Mouse (Mus musculus): ENCODE data around the gene Cavin1. TPM values are rescaled to one million over a fixed set of nuclear protein-coding genes. Genes with fewer than 3 reads are reported as not detected.

Cavin1 gene
- 191 and 207 TPM in 2 replicates for polyA plus RNA-seq (2015; fragmentation: Nextera tagmentation; extraction: Ambion mirVana)

DNA sequence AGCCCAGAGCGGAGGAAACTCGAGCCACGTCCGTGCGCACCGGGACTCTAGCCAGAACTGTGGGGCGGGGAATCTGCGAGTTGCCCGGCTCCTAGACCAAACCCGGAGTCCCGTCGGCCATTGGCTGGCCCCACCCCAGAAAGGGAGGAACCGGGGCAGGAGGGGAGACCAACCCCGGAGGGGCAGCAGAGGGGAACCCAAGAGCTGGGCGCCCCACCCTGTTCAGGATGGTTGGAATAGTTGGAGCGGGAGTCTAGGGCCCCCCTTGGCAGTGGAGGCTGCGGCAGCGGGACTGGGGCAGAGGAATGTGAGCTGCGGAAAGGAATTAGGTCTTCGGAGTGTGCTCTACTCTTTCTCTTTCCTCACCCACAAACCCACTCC is at the start of gene Cavin1:
Cavin1 (minus strand) TSS at position 331 of the 381 bp plus-strand sequence.
- Histone ChIP-seq H3K36me3 (ENCODE audit: control insufficient read depth, insufficient read depth) (no peaks in the 10 kb centered on the region; the same call in 1 of the 2 replicates), H3K4me1 (replicated peaks; ENCODE audit: control insufficient read depth, insufficient read depth, low read length) (0 out of 2 replicates have a peak, but pooled peaks cover 4% of the 10 kb centered on the region), H3K27ac (ENCODE audit: low read depth, low read length) (peak within 1 kb of the TSS; percentile 82), H3K9ac (ENCODE audit: low read depth, low read length) (peak within 1 kb of the TSS; percentile 78), H3K4me3 (ENCODE audit: low read depth, low read length) (peak within 1 kb of the TSS; percentile 77), H3K9me3 (ENCODE audit: control insufficient read depth) (no peaks in the 10 kb centered on the region), H3K27me3 (replicated peaks; ENCODE audit: control insufficient read depth, insufficient read depth, low read length) (0 out of 2 replicates have a peak, but pooled peaks cover 10% of the 10 kb centered on the region), H3K4me2 (replicated peaks; ENCODE audit: low read depth) (peak within 1 kb of the TSS; percentile 90)
- peak; percentile 70 for ATAC-seq
- TF ChIP-seq CTCF (IDR thresholded peaks at IDR 0.05; ENCODE audit: low read depth) = peak; percentile 10; the same call in 1 of the 2 replicates
- WGBS = 4% methylated on average over 20 of the region's 20 CpGs

DNA sequence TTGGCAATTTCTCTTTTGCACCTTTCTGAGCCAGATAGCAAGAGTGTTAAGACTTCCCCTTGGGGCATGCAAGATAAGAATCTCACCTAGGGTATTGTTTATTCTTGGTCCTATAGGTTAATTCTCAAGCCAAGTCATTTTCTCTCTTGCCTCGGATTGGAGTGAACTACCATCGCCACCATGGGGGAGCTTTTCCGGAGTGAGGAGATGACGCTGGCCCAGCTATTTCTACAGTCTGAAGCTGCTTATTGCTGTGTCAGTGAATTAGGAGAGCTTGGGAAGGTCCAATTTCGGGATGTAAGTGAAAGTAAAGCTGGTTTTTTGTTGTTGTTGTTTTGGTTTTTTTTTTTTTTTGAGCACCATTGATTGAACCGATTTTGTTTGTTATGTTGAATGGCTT is 41.0 kb upstream of the Cavin1 start:
- no peak overlapping the region for H3K4me3 ChIP-seq (ENCODE audit: low read depth, low read length)
- no peak overlapping the region for H3K9ac ChIP-seq (ENCODE audit: low read depth, low read length)
- no peak overlapping the region for H3K27ac ChIP-seq (ENCODE audit: low read depth, low read length)
- no peaks in the 10 kb centered on the region; the same call in 1 of the 2 replicates for H3K4me1 ChIP-seq (replicated peaks; ENCODE audit: control insufficient read depth, insufficient read depth, low read length)
- WGBS = 81% methylated on average over 6 of the region's 6 CpGs
- H3K4me2 ChIP-seq (replicated peaks; ENCODE audit: low read depth) = 0 out of 2 replicates have a peak overlapping the region, but pooled peaks have one; percentile 3
- TF ChIP-seq CTCF (IDR thresholded peaks at IDR 0.05; ENCODE audit: low read depth) = no peak
- no peaks in the 10 kb centered on the region for H3K9me3 ChIP-seq (ENCODE audit: control insufficient read depth)
- no peaks in the 10 kb centered on the region for H3K27me3 ChIP-seq (replicated peaks; ENCODE audit: control insufficient read depth, insufficient read depth, low read length)
- no peak for ATAC-seq
- peaks cover 11% of the 10 kb centered on the region; the same call in 1 of the 2 replicates for H3K36me3 ChIP-seq (ENCODE audit: control insufficient read depth, insufficient read depth)

DNA sequence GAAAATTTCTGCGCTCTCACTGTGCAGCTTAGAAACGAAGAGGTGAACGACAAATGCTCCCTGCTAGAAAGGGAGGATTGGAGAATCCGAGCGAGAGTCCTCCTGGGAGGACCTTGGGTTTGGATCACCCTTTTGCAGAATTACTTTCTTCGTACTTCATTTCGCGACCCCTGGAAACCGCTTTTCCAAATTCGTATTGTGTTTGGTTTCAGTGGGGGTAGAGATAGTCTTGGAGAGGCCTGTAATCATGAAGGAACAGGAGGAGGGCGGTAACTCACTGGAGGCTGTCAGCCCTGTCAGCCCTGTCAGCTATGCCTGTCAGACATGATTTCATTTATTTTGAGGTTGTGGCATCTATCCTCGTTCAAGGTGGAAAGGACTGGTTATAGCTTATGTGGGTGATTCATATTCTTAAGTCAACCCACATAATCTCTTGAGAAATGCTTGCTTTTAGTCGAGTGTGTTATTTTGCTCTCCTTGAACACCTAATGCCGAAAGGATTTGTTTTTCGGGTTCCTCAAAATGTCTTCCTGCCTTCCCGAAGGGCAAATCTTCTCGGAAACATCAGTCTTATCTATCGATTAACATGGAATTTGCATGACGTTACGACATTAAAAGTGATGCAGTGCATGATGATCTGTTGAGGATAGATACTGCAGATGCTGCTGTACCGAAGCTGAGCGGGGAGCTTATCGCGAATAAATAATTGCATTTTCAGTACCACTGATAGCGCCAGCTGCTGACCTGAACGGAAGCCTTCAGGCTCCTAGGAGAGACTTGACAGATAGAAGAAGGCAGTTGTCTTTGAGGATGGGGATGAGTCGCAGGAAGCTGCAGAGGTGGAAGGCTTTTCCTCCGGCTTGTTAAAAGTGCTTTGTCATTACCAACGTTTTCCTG is 39.4 kb upstream of the Cavin1 start:
- H3K4me2 ChIP-seq (replicated peaks; ENCODE audit: low read depth) = peak overlapping the region; percentile 74
- H3K27me3 ChIP-seq (replicated peaks; ENCODE audit: control insufficient read depth, insufficient read depth, low read length) = no peaks in the 10 kb centered on the region
- no peaks in the 10 kb centered on the region; the same call in 1 of the 2 replicates for H3K4me1 ChIP-seq (replicated peaks; ENCODE audit: control insufficient read depth, insufficient read depth, low read length)
- WGBS = 6% methylated on average over 29 of the region's 29 CpGs
- no peaks in the 10 kb centered on the region for H3K9me3 ChIP-seq (ENCODE audit: control insufficient read depth)
- peaks cover 11% of the 10 kb centered on the region; the same call in 1 of the 2 replicates for H3K36me3 ChIP-seq (ENCODE audit: control insufficient read depth, insufficient read depth)
- peak overlapping the region; percentile 90 for H3K27ac ChIP-seq (ENCODE audit: low read depth, low read length)
- peak overlapping the region; percentile 85 for H3K9ac ChIP-seq (ENCODE audit: low read depth, low read length)
- H3K4me3 ChIP-seq (ENCODE audit: low read depth, low read length) = peak overlapping the region; percentile 69
- ATAC-seq = no peak
- TF ChIP-seq CTCF (IDR thresholded peaks at IDR 0.05; ENCODE audit: low read depth) = peak; percentile 25; the same call in 1 of the 2 replicates

DNA sequence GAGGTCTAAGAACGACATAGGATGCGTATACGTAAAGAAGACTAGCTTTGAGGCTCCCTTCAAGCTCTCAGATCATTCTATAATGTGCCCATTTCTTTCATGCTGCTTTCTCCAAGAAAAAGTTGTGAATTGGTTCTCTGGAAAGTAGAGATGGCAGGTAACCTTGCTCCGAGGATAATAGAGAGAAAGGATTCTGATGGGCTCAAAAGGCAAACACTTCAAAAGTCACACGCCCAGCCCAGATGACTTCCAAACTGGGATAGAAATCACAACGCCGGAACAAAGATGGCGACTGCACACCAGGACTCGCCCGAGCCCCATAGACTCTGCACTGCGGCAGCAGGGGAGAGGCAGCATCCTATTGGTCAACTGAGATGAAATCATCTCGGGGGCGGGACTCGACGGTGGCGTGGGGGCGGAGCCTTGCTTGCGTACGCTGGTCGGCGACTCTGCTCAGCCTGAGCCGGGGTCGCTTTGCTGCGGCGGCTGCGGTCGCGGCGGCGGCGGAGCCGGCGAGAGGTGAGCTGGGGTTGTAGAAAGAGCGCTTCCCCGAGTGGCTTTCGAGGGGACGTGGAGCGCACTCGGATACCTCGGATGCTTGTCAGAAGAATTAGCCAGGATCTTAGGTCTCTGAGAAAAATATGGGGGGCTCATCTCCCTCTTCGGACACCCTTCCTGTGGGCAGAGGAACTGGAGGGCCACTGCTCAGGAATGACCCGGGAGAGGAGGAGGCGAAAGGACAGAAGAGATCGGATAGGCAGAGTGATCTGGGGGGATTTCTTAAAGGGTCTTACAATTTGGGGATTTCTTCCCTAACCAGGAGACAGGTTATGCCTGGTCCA is 38.6 kb upstream of the Cavin1 start, which contains the start of gene Atp6v0a1:
Atp6v0a1 (plus strand) TSS at position 407 of the 842 bp plus-strand sequence.
- peak within 1 kb of the TSS; percentile 69 for H3K4me3 ChIP-seq (ENCODE audit: low read depth, low read length)
- H3K27ac ChIP-seq (ENCODE audit: low read depth, low read length) = peak within 1 kb of the TSS; percentile 90
- no peaks in the 10 kb centered on the region; the same call in 1 of the 2 replicates for H3K4me1 ChIP-seq (replicated peaks; ENCODE audit: control insufficient read depth, insufficient read depth, low read length)
- under 1% methylated on average over 44 of the region's 44 CpGs for WGBS
- H3K9me3 ChIP-seq (ENCODE audit: control insufficient read depth) = no peaks in the 10 kb centered on the region
- H3K4me2 ChIP-seq (replicated peaks; ENCODE audit: low read depth) = peak within 1 kb of the TSS; percentile 74
- peak within 1 kb of the TSS; percentile 85 for H3K9ac ChIP-seq (ENCODE audit: low read depth, low read length)
- peaks cover 11% of the 10 kb centered on the region; the same call in 1 of the 2 replicates for H3K36me3 ChIP-seq (ENCODE audit: control insufficient read depth, insufficient read depth)
- no peaks in the 10 kb centered on the region for H3K27me3 ChIP-seq (replicated peaks; ENCODE audit: control insufficient read depth, insufficient read depth, low read length)
- peak; percentile 98 for ATAC-seq
- TF ChIP-seq CTCF (IDR thresholded peaks at IDR 0.05; ENCODE audit: low read depth) = no peak

DNA sequence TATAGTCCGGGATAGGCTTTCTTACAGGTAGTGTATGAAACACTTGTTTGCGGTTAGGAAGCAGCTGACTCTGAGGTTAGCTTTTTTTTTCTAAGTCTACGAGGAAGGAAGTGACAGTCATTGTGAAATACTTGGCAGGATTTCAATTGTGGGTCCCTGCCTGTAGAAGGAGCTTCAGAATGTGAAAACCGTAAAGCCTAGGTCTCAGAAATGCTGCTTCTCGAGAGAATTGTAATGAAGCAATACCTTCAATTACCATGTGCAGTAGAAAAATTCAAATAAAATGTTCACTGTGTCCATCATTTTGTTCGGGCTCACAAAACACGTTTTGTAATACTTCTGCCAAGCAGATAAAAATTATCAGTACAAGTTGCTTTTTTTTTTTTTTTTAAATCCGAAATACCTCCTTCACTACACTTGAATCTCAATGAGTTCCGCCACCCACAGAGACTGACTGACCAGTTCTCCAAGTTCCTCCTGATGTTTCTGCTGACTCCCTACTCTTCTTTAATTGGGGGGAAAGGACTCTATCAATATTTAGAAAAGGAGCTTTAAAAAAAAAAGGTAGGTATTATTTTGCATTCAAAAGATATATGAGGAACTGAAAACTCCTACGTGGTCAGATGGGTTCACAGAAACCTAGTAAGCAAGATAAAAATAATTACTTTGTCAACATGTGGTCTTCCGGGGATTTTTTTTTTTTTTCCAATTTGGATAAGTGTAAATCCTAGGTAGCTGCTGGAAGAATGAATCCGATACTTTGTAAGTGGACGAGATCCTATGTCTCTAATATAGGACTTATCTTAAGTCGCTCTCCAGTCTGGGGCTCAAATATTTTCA is 37.7 kb upstream of the Cavin1 start:
- H3K27ac ChIP-seq (ENCODE audit: low read depth, low read length) = peak overlapping the region; percentile 90
- H3K4me3 ChIP-seq (ENCODE audit: low read depth, low read length) = peak overlapping the region; percentile 69
- 0 out of 2 replicates have a peak, but pooled peaks have one; percentile 24 for TF ChIP-seq CTCF (IDR thresholded peaks at IDR 0.05; ENCODE audit: low read depth)
- H3K27me3 ChIP-seq (replicated peaks; ENCODE audit: control insufficient read depth, insufficient read depth, low read length) = no peaks in the 10 kb centered on the region
- peaks cover 5% of the 10 kb centered on the region; the same call in 1 of the 2 replicates for H3K36me3 ChIP-seq (ENCODE audit: control insufficient read depth, insufficient read depth)
- H3K4me2 ChIP-seq (replicated peaks; ENCODE audit: low read depth) = peak overlapping the region; percentile 74
- ATAC-seq = peak; percentile 52
- H3K9me3 ChIP-seq (ENCODE audit: control insufficient read depth) = no peaks in the 10 kb centered on the region
- no peaks in the 10 kb centered on the region; the same call in 1 of the 2 replicates for H3K4me1 ChIP-seq (replicated peaks; ENCODE audit: control insufficient read depth, insufficient read depth, low read length)
- 26% methylated on average over 14 of the region's 14 CpGs for WGBS
- peak overlapping the region; percentile 85 for H3K9ac ChIP-seq (ENCODE audit: low read depth, low read length)
